Mouse (Mus musculus): ENCODE data around the gene Myo16.

DNA sequence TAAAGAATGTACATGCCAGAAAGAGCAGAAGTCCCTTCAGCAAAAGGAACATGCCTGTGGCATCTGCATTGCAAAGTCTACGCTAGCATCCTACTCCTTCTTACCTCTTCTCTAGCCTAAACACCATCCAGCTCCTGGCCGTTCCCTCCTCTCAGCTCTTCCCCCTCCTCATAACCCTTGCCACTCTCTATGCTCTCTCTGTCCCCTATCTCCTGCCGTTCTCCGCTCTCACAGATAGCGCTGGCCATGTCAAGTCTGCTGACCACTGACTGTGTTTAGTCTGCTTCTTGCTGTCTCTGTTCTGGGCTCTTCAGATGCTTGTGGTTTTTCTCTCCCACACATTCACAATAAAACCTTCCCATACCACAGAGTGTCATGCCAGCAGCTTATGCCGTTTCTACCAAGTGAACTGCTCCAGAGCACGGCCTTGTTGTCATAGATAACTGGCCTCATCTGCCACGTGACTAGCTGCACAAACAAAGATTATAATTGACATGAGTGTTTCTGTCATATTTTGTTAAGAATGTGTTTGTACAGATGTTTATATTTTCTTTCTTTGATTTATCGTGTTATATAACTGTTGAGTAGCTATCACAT lies 501.3 kb downstream of the Myo16 start:
- TF ChIP-seq TAL1 (IDR thresholded peaks at IDR 0.05; ENCODE audit: low read length) (no peak), GATA1 (IDR thresholded peaks at IDR 0.05; ENCODE audit: low read length) (no peak)

All from erythroblast, embryonic 14.5 days (primary cell).